Mouse (Mus musculus): ENCODE data around the gene Ythdf2. TPM values are rescaled to one million over a fixed set of nuclear protein-coding genes. Genes with fewer than 3 reads are reported as not detected.

The Ythdf2 gene
- polyA plus RNA-seq, 1 experiment from 2014 or later: 134 TPM

- Histone ChIP-seq H3K9me3 (no peaks in the 10 kb centered on the region), H3K4me2 (no peak overlapping the region), H3K27ac (no peak overlapping the region), H3K36me3 (peaks cover 24% of the 10 kb centered on the region), H3K9ac (no peak overlapping the region), H3K27me3 (no peaks in the 10 kb centered on the region), H3K4me1 (replicated peaks) (peaks cover 57% of the 10 kb centered on the region), H3K4me3 (no peak overlapping the region)
- 66% methylated on average over 4 of the region's 4 CpGs for WGBS
- ATAC-seq (ENCODE audit: low FRiP score): no peak
Measured at GRCm38 (mm10) chr4:132198285-132198712, 13.8 kb downstream of the Ythdf2 start.

- 87% methylated on average over 3 of the region's 3 CpGs for WGBS
- Histone ChIP-seq H3K36me3 (peaks cover 3% of the 10 kb centered on the region; the same call in 1 of the 2 replicates), H3K9ac (no peak overlapping the region), H3K4me1 (replicated peaks) (peaks cover 32% of the 10 kb centered on the region), H3K9me3 (no peaks in the 10 kb centered on the region), H3K27me3 (no peaks in the 10 kb centered on the region), H3K4me3 (no peak overlapping the region), H3K27ac (no peak overlapping the region), H3K4me2 (no peak overlapping the region)
- ATAC-seq (ENCODE audit: low FRiP score): no peak
Measured at GRCm38 (mm10) chr4:132194975-132195374, 17.1 kb downstream of the Ythdf2 start.

GRCm38 (mm10) chr4:132194373-132194772 lies 17.7 kb downstream of the Ythdf2 start:
- H3K36me3 ChIP-seq: peaks cover 6% of the 10 kb centered on the region; the same call in 1 of the 2 replicates
- no peak overlapping the region for H3K27ac ChIP-seq
- H3K27me3 ChIP-seq: no peaks in the 10 kb centered on the region
- H3K4me3 ChIP-seq: no peak overlapping the region
- H3K4me1 ChIP-seq (replicated peaks): peaks cover 26% of the 10 kb centered on the region
- no peaks in the 10 kb centered on the region for H3K9me3 ChIP-seq
- H3K9ac ChIP-seq: no peak overlapping the region
- H3K4me2 ChIP-seq: no peak overlapping the region
- no peak for ATAC-seq (ENCODE audit: low FRiP score)
- 96% methylated on average over 6 of the region's 6 CpGs for WGBS

DNA sequence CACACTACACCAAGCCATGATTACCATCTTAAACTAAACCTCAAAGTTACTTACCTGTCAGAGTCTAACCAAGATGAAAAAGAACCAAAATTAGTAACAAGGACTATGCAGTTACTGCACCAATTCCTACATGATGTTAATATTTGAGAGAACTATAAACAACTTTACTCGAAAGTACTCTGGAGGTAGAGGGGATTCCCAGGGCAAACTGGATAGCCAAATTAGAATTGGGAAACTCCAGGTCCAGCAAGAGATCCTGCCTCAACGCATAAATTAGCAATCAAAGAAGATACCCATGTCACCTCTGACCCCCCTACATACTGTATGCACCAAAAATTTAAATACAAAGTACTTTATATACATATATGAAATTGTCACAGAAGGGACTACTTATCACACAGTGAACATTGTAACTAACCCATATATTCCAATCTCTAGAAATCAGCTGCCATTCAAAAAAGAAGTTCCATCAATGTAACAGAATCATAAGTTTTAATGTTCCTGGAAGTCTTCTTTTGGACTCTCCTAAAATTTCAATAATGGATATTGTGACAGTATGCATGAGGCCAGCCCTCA lies 24.2 kb downstream of the Ythdf2 start:
- Histone ChIP-seq H3K9ac (no peak overlapping the region), H3K27me3 (no peaks in the 10 kb centered on the region), H3K4me1 (replicated peaks) (0 out of 2 replicates have a peak, but pooled peaks cover 4% of the 10 kb centered on the region), H3K27ac (no peak overlapping the region), H3K9me3 (no peaks in the 10 kb centered on the region), H3K4me2 (no peak overlapping the region), H3K4me3 (no peak overlapping the region), H3K36me3 (peaks cover 22% of the 10 kb centered on the region)
- 90% methylated on average over 2 of the region's 2 CpGs for WGBS
- no peak for ATAC-seq (ENCODE audit: low FRiP score)

DNA sequence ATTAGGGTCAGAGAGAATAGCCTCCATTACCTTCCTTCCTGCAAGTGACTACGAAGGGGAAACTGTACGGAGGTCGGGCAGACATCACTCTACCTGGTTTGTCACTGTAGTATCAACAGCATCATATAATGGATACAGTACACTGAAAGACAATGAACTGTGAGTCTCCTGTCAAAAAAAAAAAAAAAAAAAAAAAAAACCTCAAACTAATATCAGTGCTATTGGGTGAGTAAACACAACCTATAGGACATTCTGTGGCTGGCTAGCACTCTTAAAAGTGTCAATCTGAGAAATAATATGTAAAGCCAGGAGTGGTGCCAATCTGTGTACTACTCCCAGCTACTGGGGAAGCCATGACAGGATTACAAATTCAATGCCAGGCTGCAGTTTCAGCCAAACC lies 28.9 kb downstream of the Ythdf2 start:
- Histone ChIP-seq H3K27ac (no peak overlapping the region), H3K36me3 (peaks cover 32% of the 10 kb centered on the region), H3K27me3 (no peaks in the 10 kb centered on the region), H3K9ac (no peak overlapping the region), H3K9me3 (no peaks in the 10 kb centered on the region), H3K4me1 (replicated peaks) (no peaks in the 10 kb centered on the region), H3K4me3 (no peak overlapping the region), H3K4me2 (no peak overlapping the region)
- WGBS: 95% methylated on average over 3 of the region's 3 CpGs
- no peak for ATAC-seq (ENCODE audit: low FRiP score)

DNA sequence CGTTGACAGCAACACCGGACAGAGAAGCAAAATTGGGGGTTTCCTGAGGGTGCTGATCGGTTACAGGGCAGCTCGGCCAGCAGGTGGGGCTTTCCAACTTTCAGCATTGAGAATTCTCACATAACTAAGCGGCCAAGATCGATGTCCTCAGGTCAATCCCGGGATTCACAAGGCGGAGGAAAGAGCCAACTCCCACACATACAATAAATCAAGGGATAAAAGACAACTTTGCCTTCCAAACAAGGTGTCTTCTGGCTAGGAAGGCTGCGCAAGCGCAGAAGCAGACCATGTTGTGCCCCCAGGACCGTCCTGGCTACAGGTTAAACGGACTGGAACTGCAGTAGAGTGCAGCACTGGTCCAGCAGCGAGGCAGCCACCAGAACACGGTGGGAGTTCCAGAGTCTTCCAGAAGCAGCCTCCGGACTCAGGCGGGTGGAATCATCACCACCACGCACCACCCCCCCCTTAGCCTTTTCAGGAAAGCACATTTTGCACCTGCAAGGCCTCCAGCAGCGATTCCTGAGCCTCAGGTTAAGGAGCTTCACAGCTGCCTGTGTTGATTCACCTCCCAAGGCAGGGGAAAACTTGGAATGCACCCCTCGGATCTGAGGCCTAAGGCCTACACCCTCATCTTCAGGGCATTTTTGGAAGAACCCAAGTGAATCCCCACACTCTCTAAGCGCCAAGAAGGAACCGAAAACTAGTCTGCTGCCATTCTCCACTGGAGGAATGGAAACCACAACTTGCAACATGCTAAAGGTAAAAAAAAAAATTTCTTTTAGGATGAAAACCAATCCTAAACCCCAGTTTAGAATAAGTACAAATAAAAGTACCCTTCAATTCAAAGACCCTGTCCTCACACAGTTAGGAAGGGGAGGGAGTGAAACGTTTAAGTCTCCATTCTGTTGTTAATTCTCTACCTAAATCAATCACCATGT lies 30.1 kb downstream of the Ythdf2 start:
- H3K36me3 ChIP-seq: peaks cover 32% of the 10 kb centered on the region
- no peak overlapping the region for H3K9ac ChIP-seq
- ATAC-seq (ENCODE audit: low FRiP score): no peak
- no peak overlapping the region for H3K27ac ChIP-seq
- H3K4me1 ChIP-seq (replicated peaks): no peaks in the 10 kb centered on the region
- H3K27me3 ChIP-seq: no peaks in the 10 kb centered on the region
- H3K4me3 ChIP-seq: no peak overlapping the region
- H3K9me3 ChIP-seq: no peaks in the 10 kb centered on the region
- WGBS: 64% methylated on average over 22 of the region's 22 CpGs
- no peak overlapping the region for H3K4me2 ChIP-seq

DNA sequence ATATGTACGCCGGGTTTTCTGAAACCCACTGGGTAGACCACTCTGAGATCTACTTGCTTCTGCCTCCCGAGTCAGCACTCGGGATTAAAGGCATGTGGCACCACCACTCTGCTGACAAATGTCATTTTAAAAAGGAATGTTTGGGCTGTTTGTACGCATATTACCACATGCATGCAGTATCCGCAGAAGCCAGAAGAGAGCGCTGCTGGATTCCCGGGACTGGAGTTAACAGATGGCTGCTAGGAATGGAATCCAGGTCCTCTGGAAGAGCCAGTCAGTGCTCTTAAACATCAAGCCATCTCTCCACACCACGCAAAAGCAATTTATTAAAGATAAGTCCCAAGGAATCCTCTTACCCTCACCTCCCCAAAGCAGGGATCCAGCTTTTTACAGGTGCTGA lies 31.4 kb downstream of the Ythdf2 start:
- Histone ChIP-seq H3K9ac (no peak overlapping the region), H3K27me3 (no peaks in the 10 kb centered on the region), H3K36me3 (peaks cover 30% of the 10 kb centered on the region), H3K4me2 (no peak overlapping the region), H3K9me3 (no peaks in the 10 kb centered on the region), H3K4me1 (replicated peaks) (no peaks in the 10 kb centered on the region), H3K4me3 (no peak overlapping the region), H3K27ac (no peak overlapping the region)
- no peak for ATAC-seq (ENCODE audit: low FRiP score)
- WGBS: 82% methylated on average over 9 of the region's 9 CpGs

DNA sequence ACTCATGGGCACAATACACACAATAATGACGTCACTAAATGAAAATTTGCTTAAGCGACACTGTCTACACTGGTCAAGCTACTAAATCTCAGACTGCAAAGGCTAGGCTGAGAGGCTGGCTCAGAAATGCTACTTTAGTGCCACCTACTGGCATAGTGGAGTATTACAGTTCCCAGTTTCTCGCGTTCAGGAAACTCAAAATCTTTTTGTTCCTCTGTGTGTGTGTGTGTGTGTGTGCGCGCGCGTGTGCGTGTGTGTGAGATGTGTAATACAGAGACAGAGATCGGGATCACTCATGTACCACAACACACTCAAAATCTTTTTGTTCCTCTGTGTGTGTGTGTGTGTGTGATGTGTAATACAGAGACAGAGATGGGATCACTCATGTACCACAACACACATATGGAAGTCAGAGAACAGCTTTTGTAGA lies 33.5 kb downstream of the Ythdf2 start:
- H3K27ac ChIP-seq: no peak overlapping the region
- no peaks in the 10 kb centered on the region for H3K27me3 ChIP-seq
- no peaks in the 10 kb centered on the region for H3K4me1 ChIP-seq (replicated peaks)
- ATAC-seq (ENCODE audit: low FRiP score): peak; percentile 81
- WGBS: 12% methylated on average over 10 of the region's 10 CpGs
- H3K4me3 ChIP-seq: no peak overlapping the region
- no peaks in the 10 kb centered on the region for H3K9me3 ChIP-seq
- H3K4me2 ChIP-seq: no peak overlapping the region
- H3K9ac ChIP-seq: no peak overlapping the region
- peaks cover 19% of the 10 kb centered on the region; the same call in 1 of the 2 replicates for H3K36me3 ChIP-seq

- Histone ChIP-seq H3K4me3 (no peak overlapping the region), H3K36me3 (peaks cover 8% of the 10 kb centered on the region; the same call in 1 of the 2 replicates), H3K4me1 (replicated peaks) (peaks cover 6% of the 10 kb centered on the region; the same call in 1 of the 2 replicates), H3K9me3 (no peaks in the 10 kb centered on the region), H3K4me2 (no peak overlapping the region), H3K27ac (no peak overlapping the region), H3K27me3 (no peaks in the 10 kb centered on the region), H3K9ac (no peak overlapping the region)
- 53% methylated on average over 10 of the region's 10 CpGs for WGBS
- ATAC-seq (ENCODE audit: low FRiP score): no peak
Measured at GRCm38 (mm10) chr4:132176474-132176873, 35.6 kb downstream of the Ythdf2 start.

GRCm38 (mm10) chr4:132170891-132171290 lies 41.2 kb downstream of the Ythdf2 start:
- Histone ChIP-seq H3K4me1 (replicated peaks) (peaks cover 22% of the 10 kb centered on the region), H3K27me3 (no peaks in the 10 kb centered on the region), H3K36me3 (no peaks in the 10 kb centered on the region), H3K9ac (no peak overlapping the region), H3K4me2 (no peak overlapping the region), H3K9me3 (no peaks in the 10 kb centered on the region), H3K27ac (no peak overlapping the region), H3K4me3 (no peak overlapping the region)
- WGBS: 16% methylated on average over 7 of the region's 7 CpGs
- no peak for ATAC-seq (ENCODE audit: low FRiP score)

DNA sequence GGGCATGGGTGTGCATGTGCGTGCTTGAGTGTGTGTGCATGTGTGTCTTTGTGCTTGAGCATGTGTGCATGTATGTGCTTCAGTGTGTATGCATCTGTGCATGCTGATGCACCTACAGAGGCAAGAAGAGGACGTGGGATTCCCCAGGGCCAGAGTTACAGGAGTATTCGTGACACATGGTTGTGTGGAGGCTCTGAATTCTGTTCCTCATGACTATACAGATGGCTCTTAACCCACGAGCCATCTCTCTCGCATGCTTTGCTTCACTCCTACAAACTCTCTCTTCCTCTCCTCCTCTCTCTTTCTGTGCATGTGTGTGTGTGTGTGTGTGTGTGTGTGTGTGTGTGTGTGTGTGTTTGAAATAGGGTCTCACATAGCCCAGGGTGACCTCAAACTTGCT lies 42.3 kb downstream of the Ythdf2 start:
- no peak overlapping the region for H3K4me2 ChIP-seq
- WGBS: 90% methylated on average over 5 of the region's 5 CpGs

DNA sequence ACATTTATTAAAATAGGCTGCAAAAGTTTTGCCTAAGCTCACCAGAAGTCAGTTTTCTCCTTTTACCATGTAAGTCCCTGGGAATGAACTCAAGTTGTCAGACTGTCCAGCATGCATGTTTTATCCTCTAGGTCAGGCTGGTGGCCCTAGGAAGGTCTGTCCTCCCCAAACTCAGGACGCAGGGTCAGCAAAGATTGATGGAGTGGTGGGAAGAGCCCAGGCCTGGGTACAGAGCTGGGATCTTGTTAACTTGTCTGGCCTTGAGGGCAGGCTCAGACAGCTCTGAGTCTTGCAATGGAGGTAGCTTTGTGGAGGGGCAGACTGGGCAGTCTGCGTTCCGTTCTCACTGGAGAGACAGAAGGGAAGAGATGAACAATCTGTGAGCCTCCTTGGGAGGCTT lies 42.8 kb downstream of the Ythdf2 start:
- Histone ChIP-seq H3K4me2 (no peak overlapping the region), H3K36me3 (no peaks in the 10 kb centered on the region), H3K27me3 (no peaks in the 10 kb centered on the region), H3K9me3 (no peaks in the 10 kb centered on the region), H3K9ac (no peak overlapping the region), H3K4me3 (no peak overlapping the region), H3K27ac (no peak overlapping the region), H3K4me1 (replicated peaks) (peaks cover 30% of the 10 kb centered on the region)
- WGBS: 91% methylated on average over 3 of the region's 3 CpGs
- no peak for ATAC-seq (ENCODE audit: low FRiP score)

More for the DNA sequence above, 42.3 kb downstream of the Ythdf2 start:
- peaks cover 30% of the 10 kb centered on the region for H3K4me1 ChIP-seq (replicated peaks)
- H3K9me3 ChIP-seq: no peaks in the 10 kb centered on the region
- H3K36me3 ChIP-seq: no peaks in the 10 kb centered on the region
- no peak for ATAC-seq (ENCODE audit: low FRiP score)
- no peak overlapping the region for H3K27ac ChIP-seq
- no peaks in the 10 kb centered on the region for H3K27me3 ChIP-seq
- no peak overlapping the region for H3K4me3 ChIP-seq
- no peak overlapping the region for H3K9ac ChIP-seq
